Mouse (Mus musculus) embryonic facial prominence, embryonic 11.5 days (tissue): ENCODE data around the gene Gm8857. TPM values are rescaled to one million over a fixed set of nuclear protein-coding genes. Genes with fewer than 3 reads are reported as not detected.
"Not testable (repeated sequence)": the region's sequence is repeated elsewhere in the genome, so short reads cannot be mapped to it uniquely, and the experiment has no call there.

Experiments used
- ATAC-seq: fragments of 200-750 bp; cut with Nextera tagmentation; replicated peaks from 2 replicates; pipeline ENCODE4 v1.8.0; 2017; ENCODE audit warnings: low read depth; ENCODE audit not compliant: insufficient number of reproducible peaks, low FRiP score, low TSS enrichment
- DNase-seq: peaks from one replicate; pipeline ENCODE4 v3.0.0-alpha.2; 2015; ENCODE audit warnings: low spot score
- H3K27ac ChIP-seq: fragments of 300-500 bp; sonication (generic); replicated peaks from 2 replicates; pipeline ENCODE4 v1.5.1; 2014; ENCODE audit warnings: mild to moderate bottlenecking, low read depth, low read length, control low read depth
- H3K27me3 ChIP-seq: fragments of 300-500 bp; sonication (generic); 2 replicates; pipeline ENCODE4 v1.6.1; 2014; ENCODE audit warnings: mild to moderate bottlenecking, low read length, moderate library complexity, mixed read lengths; ENCODE audit not compliant: control insufficient read depth, insufficient read depth
- H3K36me3 ChIP-seq: fragments of 300-500 bp; sonication (generic); replicated peaks from 2 replicates; pipeline ENCODE4 v1.6.1; 2014; ENCODE audit warnings: low read depth, mild to moderate bottlenecking, low read length, moderate library complexity, mixed read lengths; ENCODE audit not compliant: control insufficient read depth, insufficient read depth
- H3K4me1 ChIP-seq: fragments of 300-500 bp; sonication (generic); 2 replicates; pipeline ENCODE4 v1.6.1; 2014; ENCODE audit warnings: low read length, mixed read lengths; ENCODE audit not compliant: control insufficient read depth, insufficient read depth
- H3K4me2 ChIP-seq: fragments of 300-500 bp; sonication (generic); 2 replicates; pipeline ENCODE4 v1.6.1; 2014; ENCODE audit warnings: low read depth, mild to moderate bottlenecking, control low read depth, low read length, moderate library complexity
- H3K4me3 ChIP-seq: fragments of 300-500 bp; sonication (generic); 2 replicates; pipeline ENCODE4 v1.5.1; 2014; ENCODE audit warnings: low read depth, low read length, control low read depth
- H3K9ac ChIP-seq: fragments of 300-500 bp; sonication (generic); replicated peaks from 2 replicates; pipeline ENCODE4 v1.6.1; 2014; ENCODE audit warnings: mild to moderate bottlenecking, control low read depth, low read length
- H3K9me3 ChIP-seq: fragments of 300-500 bp; sonication (generic); replicated peaks from 2 replicates; pipeline ENCODE4 v1.6.1; 2016; ENCODE audit warnings: mild to moderate bottlenecking, low read length, inconsistent platforms, mixed read lengths; ENCODE audit not compliant: control insufficient read depth
- WGBS: fragments of 180-500 bp; shearing (Covaris S2); extraction: QIAGEN DNeasy Blood & Tissue Kit; methylation state at CpG from one replicate; pipeline ENCODE4 v1.1.7; 2014; 5-methylcytosine and 5-hydroxymethylcytosine counted together
- polyA plus RNA-seq: library from polyadenylated mRNA; unstranded; fragments of >200 nt; fragmentation: Nextera tagmentation; extraction: Ambion mirVana; gene quantifications from 2 replicates; pipeline ENCODE4 v1.2.1, GENCODE M21; 2014

Gene Gm8857
- polyA plus RNA-seq, result not detected in 2 replicates

GRCm38 (mm10) chr5:10947505-10947904 lies at the start of gene Gm8857, which contains the start of gene Gm8871:
Gene Gm8857, plus strand, starts transcription at chr5:10947807.
Gene Gm8871, plus strand, starts transcription at chr5:10947805.
- H3K4me2 ChIP-seq, H3K9me3 ChIP-seq, DNase-seq, H3K4me3 ChIP-seq, ATAC-seq, H3K27ac ChIP-seq, H3K9ac ChIP-seq, H3K27me3 ChIP-seq, H3K4me1 ChIP-seq, H3K36me3 ChIP-seq: not testable (repeated sequence)
- 57% methylated on average over 1 of the region's 3 CpGs for WGBS

DNA sequence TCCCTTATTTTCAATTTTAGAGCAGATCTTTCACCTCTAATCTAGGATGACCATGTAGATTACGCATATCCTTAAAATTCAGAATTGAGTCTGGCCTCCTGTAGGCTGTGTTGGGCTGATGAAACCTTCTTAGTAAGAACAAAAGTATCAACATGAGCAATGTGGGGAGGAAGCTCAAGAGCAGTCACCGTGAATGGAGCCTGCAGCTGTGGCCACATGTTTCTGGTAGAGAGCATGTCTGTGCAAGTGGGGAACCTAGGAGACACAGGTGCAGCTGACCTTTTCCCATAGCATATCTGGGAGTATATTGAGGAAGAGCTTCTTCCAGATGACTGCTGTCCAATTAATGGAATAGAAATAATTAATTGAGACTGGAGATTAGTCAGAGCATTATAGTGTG lies 5.9 kb downstream of the Gm8857 start:
- H3K4me2 ChIP-seq, H3K36me3 ChIP-seq, H3K4me1 ChIP-seq, H3K9ac ChIP-seq, H3K4me3 ChIP-seq, ATAC-seq, H3K9me3 ChIP-seq, H3K27me3 ChIP-seq, DNase-seq, H3K27ac ChIP-seq: not testable (repeated sequence)
- 85% methylated on average over 2 of the region's 2 CpGs for WGBS

GRCm38 (mm10) chr5:10958057-10958456 lies 10.4 kb downstream of the Gm8857 start:
- H3K9me3 ChIP-seq, ATAC-seq, DNase-seq, H3K27me3 ChIP-seq, H3K4me1 ChIP-seq, H3K4me2 ChIP-seq, H3K36me3 ChIP-seq, H3K4me3 ChIP-seq, H3K9ac ChIP-seq, H3K27ac ChIP-seq: not testable (repeated sequence)
- 88% methylated on average over 5 of the region's 8 CpGs for WGBS

Other genes starting within 250 kb of the Gm8857 start
- not detected in 2 replicates for gene Gm8871, start within 50 bp of the Gm8857 start, polyA plus RNA-seq
- not detected in 2 replicates for gene Gm8879, start 179.8 kb downstream of the Gm8857 start, polyA plus RNA-seq
- not detected in 2 replicates for gene Gm5861, start 235.3 kb downstream of the Gm8857 start, polyA plus RNA-seq